Mouse (Mus musculus) heart, postnatal 4 days (tissue): ENCODE measurements around the gene 1700010I14Rik. TPM values are rescaled to one million over a fixed set of nuclear protein-coding genes. Genes with fewer than 3 reads are reported as not detected.

Source experiments
- DNase-seq: peaks from one replicate; pipeline ENCODE4 v3.0.0; 2021
- total RNA-seq, 2 experiments: library from RNA; stranded (reverse); gene quantifications; 2 replicates each; pipeline ENCODE4 v1.2.3; 2021

Gene 1700010I14Rik
- total RNA-seq, 2 experiments from 2014 or later = 0.36 TPM; not detected in 1

GRCm38 (mm10) chr17:9030181-9030580 lies 42.0 kb downstream of the 1700010I14Rik start:
- DNase-seq = no peak

GRCm38 (mm10) chr17:9031241-9032141 lies 43.4 kb downstream of the 1700010I14Rik start:
- DNase-seq = peak; percentile 89

GRCm38 (mm10) chr17:9032362-9033044 lies 44.4 kb downstream of the 1700010I14Rik start:
- DNase-seq = no peak

GRCm38 (mm10) chr17:9033511-9033910 lies 45.4 kb downstream of the 1700010I14Rik start:
- DNase-seq = no peak

GRCm38 (mm10) chr17:9035561-9036348 lies 47.6 kb downstream of the 1700010I14Rik start:
- DNase-seq = no peak

- DNase-seq = peak; percentile 31
Measured at GRCm38 (mm10) chr17:9042723-9043122, 54.6 kb downstream of the 1700010I14Rik start.

GRCm38 (mm10) chr17:9052441-9052980 lies 64.4 kb downstream of the 1700010I14Rik start:
- DNase-seq = no peak

GRCm38 (mm10) chr17:9059360-9059932 lies 71.3 kb downstream of the 1700010I14Rik start:
- peak; percentile 17 for DNase-seq
